Mouse (Mus musculus) c-Kit-positive CD71-positive TER-119-positive erythroid progenitor cells, embryonic 14.5 days (primary cell): ENCODE measurements around the gene Traf1.

Experiments
- DNase-seq: peaks from one replicate; pipeline ENCODE4 v3.0.0-alpha.2; 2013; ENCODE audit warnings: low spot score

Gene Traf1

GRCm38 (mm10) chr2:34941061-34941675 is 20.4 kb downstream of the Traf1 start:
- no peak for DNase-seq

- DNase-seq = no peak
Measured at GRCm38 (mm10) chr2:34940246-34940645, 21.3 kb downstream of the Traf1 start.

- no peak for DNase-seq
Measured at GRCm38 (mm10) chr2:34938269-34939208, 23.0 kb downstream of the Traf1 start.

GRCm38 (mm10) chr2:34937460-34937859 is 24.1 kb downstream of the Traf1 start:
- no peak for DNase-seq

GRCm38 (mm10) chr2:34927320-34927719 is 34.3 kb downstream of the Traf1 start:
- DNase-seq = no peak

GRCm38 (mm10) chr2:34922729-34923128 is 38.8 kb downstream of the Traf1 start:
- no peak for DNase-seq

- no peak for DNase-seq
Measured at GRCm38 (mm10) chr2:34920144-34920543, 41.4 kb downstream of the Traf1 start.

- DNase-seq = no peak
Measured at GRCm38 (mm10) chr2:34915103-34915502, 46.5 kb downstream of the Traf1 start.

- no peak for DNase-seq
Measured at GRCm38 (mm10) chr2:34914823-34915082, 46.8 kb downstream of the Traf1 start.

- DNase-seq = peak; percentile 66
Measured at GRCm38 (mm10) chr2:34914069-34914822, 47.3 kb downstream of the Traf1 start.

GRCm38 (mm10) chr2:34913218-34914068 is 48.1 kb downstream of the Traf1 start, which contains the start of gene Phf19:
Gene Phf19 (minus strand): TSS chr2:34914026.
- DNase-seq = peak; percentile 58

GRCm38 (mm10) chr2:34912613-34913012 is 49.0 kb downstream of the Traf1 start:
- DNase-seq = no peak

GRCm38 (mm10) chr2:34911871-34912270 is 49.7 kb downstream of the Traf1 start:
- DNase-seq = no peak

GRCm38 (mm10) chr2:34909719-34910118 is 51.9 kb downstream of the Traf1 start:
- no peak for DNase-seq

GRCm38 (mm10) chr2:34906861-34907604 is 54.5 kb downstream of the Traf1 start:
- peak; percentile 59 for DNase-seq

- DNase-seq = no peak
Measured at GRCm38 (mm10) chr2:34906426-34906825, 55.1 kb downstream of the Traf1 start.

- DNase-seq = peak; percentile 100
Measured at GRCm38 (mm10) chr2:34904849-34905542, 56.6 kb downstream of the Traf1 start.

GRCm38 (mm10) chr2:34903652-34904405 is 57.7 kb downstream of the Traf1 start:
- no peak for DNase-seq

GRCm38 (mm10) chr2:34903191-34903590 is 58.4 kb downstream of the Traf1 start:
- no peak for DNase-seq

GRCm38 (mm10) chr2:34902731-34903130 is 58.8 kb downstream of the Traf1 start:
- DNase-seq = no peak
